ENCODE assay signal across 8 mouse cellular contexts in the genomic region with DNA sequence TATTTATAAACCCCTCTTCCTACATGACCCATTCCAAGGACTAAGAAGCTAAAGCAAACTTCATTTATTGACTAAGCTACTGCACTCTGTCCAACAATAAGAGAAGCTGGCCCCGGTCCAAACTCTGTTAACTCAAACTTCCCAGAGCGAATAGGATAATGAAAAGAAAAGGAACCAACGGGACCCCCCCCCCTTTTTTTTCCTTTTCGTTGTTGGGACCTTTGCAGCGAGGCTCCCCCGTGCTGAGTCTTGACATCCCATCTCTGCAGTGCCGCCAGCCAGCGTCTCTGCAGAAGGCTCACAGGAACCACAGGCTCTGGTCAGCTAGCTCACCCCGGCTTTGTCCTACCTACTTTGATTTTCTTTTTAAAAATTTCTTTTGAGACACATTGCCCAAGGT. TPM values are rescaled to one million over a fixed set of nuclear protein-coding genes. Genes with fewer than 3 reads are reported as not detected.
DNase-seq lines count a peak whose midpoint lies in the region; ATAC-seq and TF ChIP-seq lines count a peak whose summit lies in the region.

No protein-coding gene starts in this region.

- H3K36me3 ChIP-seq in hindbrain, embryonic 12.5 days, result 0 out of 2 replicates have a peak, but pooled peaks cover 4% of the 10 kb centered on the region
- peaks cover 21% of the 10 kb centered on the region for H3K36me3 ChIP-seq in hindbrain, embryonic 10.5 days
- H3K36me3 ChIP-seq in forebrain, embryonic 16.5 days (ENCODE audit: control insufficient read depth, insufficient read depth), result no peaks in the 10 kb centered on the region
- H3K36me3 ChIP-seq in intestine, postnatal 0 days (ENCODE audit: control insufficient read depth, insufficient read depth), result no peaks in the 10 kb centered on the region
- H3K36me3 ChIP-seq in lung, embryonic 16.5 days (ENCODE audit: control insufficient read depth, insufficient read depth, low read length), result peaks cover 3% of the 10 kb centered on the region

- H3K9ac ChIP-seq in hindbrain, embryonic 12.5 days, result no peak overlapping the region
- no peak overlapping the region for H3K9ac ChIP-seq in forebrain, embryonic 16.5 days (replicated peaks; ENCODE audit: low read depth, low read length)
- H3K9ac ChIP-seq in intestine, postnatal 0 days (ENCODE audit: low read depth, low read length), result no peak overlapping the region
- peak overlapping the region; percentile 50 for H3K9ac ChIP-seq in lung, embryonic 16.5 days (ENCODE audit: low read length)

- 31% methylated on average over 9 of the region's 9 CpGs for WGBS in hindbrain, embryonic 12.5 days
- 44% methylated on average over 9 of the region's 9 CpGs for WGBS in hindbrain, embryonic 10.5 days
- WGBS in forebrain, embryonic 16.5 days, result 6% methylated on average over 9 of the region's 9 CpGs
- 14% methylated on average over 9 of the region's 9 CpGs for WGBS in intestine, postnatal 0 days
- WGBS in lung, embryonic 16.5 days, result 3% methylated on average over 9 of the region's 9 CpGs

- H3K9me3 ChIP-seq in hindbrain, embryonic 12.5 days (replicated peaks), result no peaks in the 10 kb centered on the region
- no peaks in the 10 kb centered on the region for H3K9me3 ChIP-seq in hindbrain, embryonic 10.5 days
- no peaks in the 10 kb centered on the region for H3K9me3 ChIP-seq in forebrain, embryonic 16.5 days (ENCODE audit: control insufficient read depth, low read length)
- no peaks in the 10 kb centered on the region for H3K9me3 ChIP-seq in intestine, postnatal 0 days (ENCODE audit: control insufficient read depth)
- H3K9me3 ChIP-seq in lung, embryonic 16.5 days (ENCODE audit: control insufficient read depth, low read length), result no peaks in the 10 kb centered on the region

- ATAC-seq in hindbrain, embryonic 12.5 days (ENCODE audit: low FRiP score), result no peak
- ATAC-seq in forebrain, embryonic 16.5 days, result no peak
- no peak for ATAC-seq in intestine, postnatal 0 days
- no peak for ATAC-seq in lung, embryonic 16.5 days (ENCODE audit: low read depth)
- ATAC-seq in frontal cortex, adult (ENCODE audit: low TSS enrichment), result no peak

- no peak for TF ChIP-seq CTCF in intestine, postnatal 0 days (IDR thresholded peaks at IDR 0.05; ENCODE audit: low read depth)

- H3K4me1 ChIP-seq in hindbrain, embryonic 12.5 days, result peaks cover 45% of the 10 kb centered on the region
- peaks cover 49% of the 10 kb centered on the region for H3K4me1 ChIP-seq in hindbrain, embryonic 10.5 days (replicated peaks)
- peaks cover 40% of the 10 kb centered on the region for H3K4me1 ChIP-seq in forebrain, embryonic 16.5 days (replicated peaks; ENCODE audit: control insufficient read depth, insufficient read depth, low read length)
- peaks cover 27% of the 10 kb centered on the region for H3K4me1 ChIP-seq in intestine, postnatal 0 days (replicated peaks; ENCODE audit: control insufficient read depth, insufficient read depth, low read length)
- H3K4me1 ChIP-seq in lung, embryonic 16.5 days (replicated peaks; ENCODE audit: control insufficient read depth, insufficient read depth, low read length), result peaks cover 49% of the 10 kb centered on the region

- H3K27ac ChIP-seq in hindbrain, embryonic 12.5 days, result no peak overlapping the region
- no peak overlapping the region for H3K27ac ChIP-seq in hindbrain, embryonic 10.5 days
- no peak overlapping the region for H3K27ac ChIP-seq in forebrain, embryonic 16.5 days (ENCODE audit: low read length)
- H3K27ac ChIP-seq in intestine, postnatal 0 days (ENCODE audit: low read depth, low read length), result peak overlapping the region; percentile 63; the same call in 1 of the 2 replicates
- peak overlapping the region; percentile 93 for H3K27ac ChIP-seq in lung, embryonic 16.5 days (ENCODE audit: low read length)

- H3K27me3 ChIP-seq in hindbrain, embryonic 12.5 days, result no peaks in the 10 kb centered on the region
- no peaks in the 10 kb centered on the region for H3K27me3 ChIP-seq in hindbrain, embryonic 10.5 days (ENCODE audit: insufficient read depth, poor library complexity, severe bottlenecking)
- no peaks in the 10 kb centered on the region for H3K27me3 ChIP-seq in forebrain, embryonic 16.5 days (replicated peaks; ENCODE audit: control insufficient read depth, insufficient read depth, low read length)
- no peaks in the 10 kb centered on the region for H3K27me3 ChIP-seq in intestine, postnatal 0 days (replicated peaks; ENCODE audit: control insufficient read depth, insufficient read depth, low read length)
- no peaks in the 10 kb centered on the region for H3K27me3 ChIP-seq in lung, embryonic 16.5 days (ENCODE audit: control insufficient read depth, insufficient read depth, low read depth, low read length)

- no peak for DNase-seq in hindbrain, embryonic 10.5 days (ENCODE audit: low spot score)
- DNase-seq in adrenal gland, adult 2 months, result peak; percentile 54
- no peak for DNase-seq in natural killer cell, adult 2 months (ENCODE audit: low spot score in 2 of 2)

- no peak overlapping the region for H3K4me3 ChIP-seq in hindbrain, embryonic 12.5 days
- H3K4me3 ChIP-seq in hindbrain, embryonic 10.5 days, result no peak overlapping the region
- H3K4me3 ChIP-seq in forebrain, embryonic 16.5 days (replicated peaks; ENCODE audit: low read length), result no peak overlapping the region
- H3K4me3 ChIP-seq in intestine, postnatal 0 days (ENCODE audit: low read depth, low read length), result no peak overlapping the region
- peak overlapping the region; percentile 20 for H3K4me3 ChIP-seq in lung, embryonic 16.5 days (ENCODE audit: low read length)

- 0 out of 2 replicates have a peak overlapping the region, but pooled peaks have one; percentile 11 for H3K4me2 ChIP-seq in hindbrain, embryonic 12.5 days (replicated peaks)
- peak overlapping the region; percentile 42 for H3K4me2 ChIP-seq in forebrain, embryonic 16.5 days (ENCODE audit: low read length)
- peak overlapping the region; percentile 86 for H3K4me2 ChIP-seq in intestine, postnatal 0 days (replicated peaks; ENCODE audit: low read depth)
- peak overlapping the region; percentile 78 for H3K4me2 ChIP-seq in lung, embryonic 16.5 days (ENCODE audit: low read depth, low read length)

RNA-seq across cellular contexts. Expression of gene Sik3, which starts 3.2 kb away (rescaled TPM):
- polyA plus RNA-seq in hindbrain, embryonic 12.5 days (2016; fragmentation: Nextera tagmentation; extraction: Ambion mirVana), result 13.9 and 14.7 TPM in 2 replicates
- polyA plus RNA-seq in hindbrain, embryonic 10.5 days (2016; fragmentation: Nextera tagmentation; extraction: Ambion mirVana), result 6.1 and 7.1 TPM in 2 replicates
- total RNA-seq in adrenal gland, adult 2 months (2021), result 10 to 100 TPM; 49.2 to 87.3 TPM
- polyA plus RNA-seq in adrenal gland, adult 2 months (2012; rRNA removed), result 17.2 and 30.2 TPM in 2 replicates
- 4.9 and 5.3 TPM in 2 replicates for polyA plus RNA-seq in forebrain, embryonic 16.5 days (2015; fragmentation: Nextera tagmentation; extraction: Ambion mirVana)
- 7.4 and 10.0 TPM in 2 replicates for polyA plus RNA-seq in intestine, postnatal 0 days (2015; fragmentation: Nextera tagmentation; extraction: Ambion mirVana)
- 5.2 and 5.8 TPM in 2 replicates for polyA plus RNA-seq in lung, embryonic 16.5 days (2015; fragmentation: Nextera tagmentation; extraction: Ambion mirVana)

RNA-seq across cellular contexts. Expression of gene Pafah1b2, which starts 3.3 kb away (rescaled TPM):
- 290 and 303 TPM in 2 replicates for polyA plus RNA-seq in hindbrain, embryonic 12.5 days (2016; fragmentation: Nextera tagmentation; extraction: Ambion mirVana)
- polyA plus RNA-seq in hindbrain, embryonic 10.5 days (2016; fragmentation: Nextera tagmentation; extraction: Ambion mirVana), result 275 and 282 TPM in 2 replicates
- 100 to 1,000 TPM; 154 to 167 TPM for total RNA-seq in adrenal gland, adult 2 months (2021)
- polyA plus RNA-seq in adrenal gland, adult 2 months (2012; rRNA removed), result 57.5 and 96.7 TPM in 2 replicates
- polyA plus RNA-seq in forebrain, embryonic 16.5 days (2015; fragmentation: Nextera tagmentation; extraction: Ambion mirVana), result 291 and 321 TPM in 2 replicates
- polyA plus RNA-seq in intestine, postnatal 0 days (2015; fragmentation: Nextera tagmentation; extraction: Ambion mirVana), result 78.1 and 78.2 TPM in 2 replicates
- polyA plus RNA-seq in lung, embryonic 16.5 days (2015; fragmentation: Nextera tagmentation; extraction: Ambion mirVana), result 149 and 157 TPM in 2 replicates

Comparison
In these comparisons a context has a peak if more than half of its experiments do, and no peak if none do; other contexts are left out.
1. H3K27ac ChIP-seq: peak in intestine, postnatal 0 days (single experiment) and lung, embryonic 16.5 days (single experiment); none in hindbrain, embryonic 12.5 days (single experiment), hindbrain, embryonic 10.5 days (single experiment) and forebrain, embryonic 16.5 days (single experiment).
2. H3K4me2 ChIP-seq: peak in every context shown above with its lines; median percentile 86 in intestine, postnatal 0 days; 78 in lung, embryonic 16.5 days; 42 in forebrain, embryonic 16.5 days; 11 in hindbrain, embryonic 12.5 days.